11 mouse cellular contexts compared by ENCODE assay signal in genomic region chr6:39187227-39187626, GRCm38 (mm10). TPM values are rescaled to one million over a fixed set of nuclear protein-coding genes. Genes with fewer than 3 reads are reported as not detected.
DNase-seq lines count a peak whose midpoint lies in the region; ATAC-seq and TF ChIP-seq lines count a peak whose summit lies in the region.
"Had no signal": no experiment of that assay in that cellular context is flagged by ENCODE, and none has a peak within 500 bp of the region (broad histone marks: within the 10 kb centered on the region; RNA-seq: fewer than 3 reads in every experiment).

No protein-coding gene starts in this region.

- no peak for DNase-seq in heart, adult 2 months
- peak; percentile 20 for DNase-seq in thymus, postnatal 14 days
- no peak for DNase-seq in thymus, postnatal 4 days
- no peak for DNase-seq in right cerebral cortex, adult 2 months (ENCODE audit: low spot score in 2 of 2)
- DNase-seq in cerebellum, postnatal 14 days: no peak

- intact Hi-C loops in heart, adult 2 months (cut with DNase I): loop anchor here (1.0 kb wide), 1 partner anchor 157 kb away; no protein-coding TSS in a partner anchor

- no peak for ATAC-seq in heart, embryonic 11.5 days (replicated peaks; ENCODE audit: insufficient number of reproducible peaks, low FRiP score, low TSS enrichment)
- ATAC-seq in erythroblast, adult 5-6 weeks (replicated peaks; ENCODE audit: low FRiP score, poor library complexity, severe bottlenecking): peak; percentile 77
- ATAC-seq in neural tube, embryonic 15.5 days (ENCODE audit: low FRiP score): no peak

- H3K79me2 ChIP-seq in heart, adult 2 months (replicated peaks; ENCODE audit: control insufficient read depth, insufficient read depth, low read length): peaks cover 8% of the 10 kb centered on the region

- H3K4me1 ChIP-seq in heart, adult 2 months (ENCODE audit: control insufficient read depth, insufficient read depth, low read length): peaks cover 1% of the 10 kb centered on the region
- H3K4me1 ChIP-seq in heart, embryonic 11.5 days (ENCODE audit: control insufficient read depth, insufficient read depth, low read length): peaks cover 7% of the 10 kb centered on the region; the same call in 1 of the 2 replicates
- H3K4me1 ChIP-seq in neural tube, embryonic 15.5 days: 0 out of 2 replicates have a peak, but pooled peaks cover 3% of the 10 kb centered on the region
- H3K4me1 ChIP-seq: embryonic facial prominence, embryonic 15.5 days had no signal

- WGBS in heart, adult 2 months: 27% methylated on average over 2 of the region's 2 CpGs
- 22% methylated on average over 2 of the region's 2 CpGs for WGBS in heart, embryonic 11.5 days (ENCODE audit: insufficient replicate concordance)
- 39% methylated on average over 2 of the region's 2 CpGs for WGBS in neural tube, embryonic 15.5 days

- H3K4me2 ChIP-seq in heart, embryonic 11.5 days: no peak overlapping the region
- H3K4me2 ChIP-seq in neural tube, embryonic 15.5 days: no peak overlapping the region
- H3K4me2 ChIP-seq: embryonic facial prominence, embryonic 15.5 days; heart, embryonic 15.5 days had no signal

- 0 out of 2 replicates have a peak, but pooled peaks cover 2% of the 10 kb centered on the region for H3K9me3 ChIP-seq in heart, embryonic 11.5 days (replicated peaks; ENCODE audit: control insufficient read depth, low read length)
- no peaks in the 10 kb centered on the region for H3K9me3 ChIP-seq in neural tube, embryonic 15.5 days (replicated peaks)
- H3K9me3 ChIP-seq: embryonic facial prominence, embryonic 15.5 days; heart, embryonic 15.5 days had no signal

- TF ChIP-seq CTCF in heart, adult 2 months (IDR thresholded peaks at IDR 0.05): peak; percentile 72

- H3K27me3 ChIP-seq in heart, adult 2 months (ENCODE audit: control insufficient read depth, insufficient read depth, low read length): no peaks in the 10 kb centered on the region
- H3K27me3 ChIP-seq in heart, embryonic 11.5 days (ENCODE audit: control insufficient read depth, insufficient read depth, low read length): no peaks in the 10 kb centered on the region
- no peaks in the 10 kb centered on the region for H3K27me3 ChIP-seq in neural tube, embryonic 15.5 days (replicated peaks)
- H3K27me3 ChIP-seq: embryonic facial prominence, embryonic 15.5 days; heart, embryonic 15.5 days had no signal

- no peak overlapping the region for H3K4me3 ChIP-seq in heart, adult 2 months
- H3K4me3 ChIP-seq in heart, embryonic 11.5 days (ENCODE audit: low read depth, low read length): no peak overlapping the region
- H3K4me3 ChIP-seq in neural tube, embryonic 15.5 days (replicated peaks): no peak overlapping the region
- H3K4me3 ChIP-seq: embryonic facial prominence, embryonic 15.5 days; heart, embryonic 15.5 days had no signal

- peaks cover 13% of the 10 kb centered on the region for H3K36me3 ChIP-seq in heart, adult 2 months (ENCODE audit: control insufficient read depth, insufficient read depth, low read length)
- no peaks in the 10 kb centered on the region for H3K36me3 ChIP-seq in heart, embryonic 11.5 days (ENCODE audit: control insufficient read depth, insufficient read depth, low read length)
- H3K36me3 ChIP-seq in neural tube, embryonic 15.5 days: no peaks in the 10 kb centered on the region
- H3K36me3 ChIP-seq: heart, embryonic 15.5 days had no signal

- no peak overlapping the region for H3K27ac ChIP-seq in heart, adult 2 months
- H3K27ac ChIP-seq in heart, embryonic 11.5 days (ENCODE audit: low read depth, low read length): no peak overlapping the region
- H3K27ac ChIP-seq in neural tube, embryonic 15.5 days (replicated peaks): no peak overlapping the region
- H3K27ac ChIP-seq: embryonic facial prominence, embryonic 15.5 days; heart, embryonic 15.5 days; macrophage had no signal

- no peak for TF ChIP-seq EP300 in heart, adult 2 months (IDR thresholded peaks at IDR 0.05; ENCODE audit: insufficient read depth, low read depth, low read length)

- H3K9ac ChIP-seq in heart, adult 2 months (ENCODE audit: low read depth, low read length): no peak overlapping the region
- no peak overlapping the region for H3K9ac ChIP-seq in heart, embryonic 11.5 days (ENCODE audit: low read depth, low read length)
- H3K9ac ChIP-seq in neural tube, embryonic 15.5 days (replicated peaks): no peak overlapping the region
- H3K9ac ChIP-seq: embryonic facial prominence, embryonic 15.5 days; heart, embryonic 15.5 days had no signal

- no peak for TF ChIP-seq POLR2A in heart, adult 2 months (IDR thresholded peaks at IDR 0.05; ENCODE audit: insufficient read depth, low read depth, low read length)

RNA-seq across cellular contexts. Expression of gene Kdm7a, which starts 19.4 kb away (rescaled TPM):
- 10 to 100 TPM; 18.5 to 20.5 TPM for total RNA-seq in heart, adult 2 months (2021)
- 2.5 and 5.9 TPM in 2 replicates for polyA plus RNA-seq in heart, adult 2 months (2012; rRNA removed)
- 5.2 and 5.8 TPM in 2 replicates for polyA plus RNA-seq in heart, embryonic 11.5 days (2014; fragmentation: Nextera tagmentation; extraction: Ambion mirVana)
- 103 and 107 TPM in 2 replicates for total RNA-seq in erythroblast, adult 5-6 weeks (2015; ENCODE audit: low replicate concordance)
- total RNA-seq in erythroblast, adult 5-6 weeks (2017; ENCODE audit: low replicate concordance): 216 and 235 TPM in 2 replicates
- polyA plus RNA-seq in neural tube, embryonic 15.5 days (2015; fragmentation: Nextera tagmentation; extraction: Ambion mirVana): 3.9 and 4.1 TPM in 2 replicates
